Mouse (Mus musculus): ENCODE measurements at regions not wholly inside any gene's neighbourhood (a gene's known extent, or its start where the extent isn't known, plus 50 kb on each side); places are given as distances from the start of the nearest gene placed in this dataset.

DNA sequence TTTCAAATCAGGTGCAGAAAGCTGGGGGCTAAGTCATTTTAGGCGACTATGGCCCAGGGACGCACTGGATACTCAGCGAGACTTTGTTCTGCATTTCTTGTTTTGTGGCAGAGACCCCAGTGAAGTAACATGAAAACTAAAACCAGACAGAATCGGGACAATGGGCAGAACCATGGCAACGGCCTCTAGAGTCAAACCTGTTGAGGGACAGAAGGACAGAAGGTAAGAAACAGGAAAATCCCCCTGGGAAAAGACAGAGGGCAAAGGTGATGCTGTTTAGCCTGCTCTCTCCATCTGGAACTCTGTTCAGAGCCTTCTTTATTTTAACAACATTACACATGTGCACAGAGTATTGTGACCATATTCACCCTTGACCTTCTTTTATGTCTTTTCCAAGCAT is 92.1 kb upstream of the Ptbp2 start:
- Histone ChIP-seq H3K4me3 (no peak overlapping the region), H3K4me2 (ENCODE audit: low read depth) (no peak overlapping the region), H3ac (ENCODE audit: control insufficient read depth, insufficient read length) (no peak overlapping the region), H3K79me2 (ENCODE audit: control insufficient read depth, insufficient read depth) (no peaks in the 10 kb centered on the region), H3K36me3 (ENCODE audit: control insufficient read depth, insufficient read depth) (no peaks in the 10 kb centered on the region), H3K27me3 (ENCODE audit: control insufficient read depth, insufficient read depth, insufficient read length) (no peaks in the 10 kb centered on the region)
- TF ChIP-seq USF1 (IDR thresholded peaks at IDR 0.05; ENCODE audit: low read depth) (no peak), E2F4 (IDR thresholded peaks at IDR 0.05; ENCODE audit: insufficient read depth) (no peak), MYOD1 (IDR thresholded peaks at IDR 0.05; ENCODE audit: control insufficient read depth in 1 of 3, insufficient read length in 2 of 3, low read depth in 2 of 3) (no peak), MAX (IDR thresholded peaks at IDR 0.05; ENCODE audit: low read depth) (no peak), POLR2A (IDR thresholded peaks at IDR 0.05; ENCODE audit: insufficient read length, low read depth) (no peak), SRF (IDR thresholded peaks at IDR 0.05; ENCODE audit: control insufficient read depth, insufficient read length, low read depth) (no peak), CEBPB (IDR thresholded peaks at IDR 0.05; ENCODE audit: insufficient read depth, poor library complexity, severe bottlenecking) (no peak), REST (IDR thresholded peaks at IDR 0.05; ENCODE audit: insufficient read depth, insufficient read length) (no peak), MYOG (IDR thresholded peaks at IDR 0.05; ENCODE audit: control insufficient read depth in 1 of 3, insufficient read depth in 1 of 3, insufficient read length in 2 of 3, low read depth in 2 of 3) (no peak), TCF12 (IDR thresholded peaks at IDR 0.05; ENCODE audit: insufficient read depth, poor library complexity, severe bottlenecking) (no peak), POLR2AphosphoS2 (IDR thresholded peaks at IDR 0.05; ENCODE audit: insufficient read length, low read depth) (no peak), TCF3 (IDR thresholded peaks at IDR 0.05; ENCODE audit: insufficient read length, low read depth) (no peak)

DNA sequence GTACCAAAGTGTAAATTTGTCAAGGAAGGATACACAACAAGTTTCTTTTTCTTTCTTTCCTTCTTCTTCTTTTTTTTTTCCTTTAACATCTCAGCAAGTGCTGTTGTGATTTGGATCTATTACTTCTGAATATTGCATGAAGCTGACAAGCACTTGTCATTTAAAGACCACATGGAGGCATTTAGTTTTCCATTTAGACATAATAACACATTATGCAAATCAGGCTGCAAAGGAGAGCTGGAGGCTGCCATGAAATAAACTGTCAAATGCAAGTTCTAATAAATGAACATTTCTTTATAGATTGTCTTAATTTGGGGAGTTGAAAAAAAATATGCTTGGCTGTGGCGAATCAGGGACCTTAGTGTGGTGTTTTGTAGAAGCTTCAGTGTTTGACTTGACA is 90.8 kb upstream of the Ptbp2 start:
- Histone ChIP-seq H3K4me3 (no peak overlapping the region), H3ac (ENCODE audit: control insufficient read depth, insufficient read length) (no peak overlapping the region), H3K27me3 (ENCODE audit: control insufficient read depth, insufficient read depth, insufficient read length) (no peaks in the 10 kb centered on the region), H3K36me3 (ENCODE audit: control insufficient read depth, insufficient read depth) (no peaks in the 10 kb centered on the region), H3K79me2 (ENCODE audit: control insufficient read depth, insufficient read depth) (no peaks in the 10 kb centered on the region), H3K4me2 (ENCODE audit: low read depth) (no peak overlapping the region)
- TF ChIP-seq USF1 (IDR thresholded peaks at IDR 0.05; ENCODE audit: low read depth), result no peak
- no peak for TF ChIP-seq MYOG (IDR thresholded peaks at IDR 0.05; ENCODE audit: control insufficient read depth in 1 of 3, insufficient read depth in 1 of 3, insufficient read length in 2 of 3, low read depth in 2 of 3)
- no peak for TF ChIP-seq POLR2AphosphoS2 (IDR thresholded peaks at IDR 0.05; ENCODE audit: insufficient read length, low read depth)
- TF ChIP-seq MYOD1 (IDR thresholded peaks at IDR 0.05; ENCODE audit: control insufficient read depth in 1 of 3, insufficient read length in 2 of 3, low read depth in 2 of 3), result no peak

DNA sequence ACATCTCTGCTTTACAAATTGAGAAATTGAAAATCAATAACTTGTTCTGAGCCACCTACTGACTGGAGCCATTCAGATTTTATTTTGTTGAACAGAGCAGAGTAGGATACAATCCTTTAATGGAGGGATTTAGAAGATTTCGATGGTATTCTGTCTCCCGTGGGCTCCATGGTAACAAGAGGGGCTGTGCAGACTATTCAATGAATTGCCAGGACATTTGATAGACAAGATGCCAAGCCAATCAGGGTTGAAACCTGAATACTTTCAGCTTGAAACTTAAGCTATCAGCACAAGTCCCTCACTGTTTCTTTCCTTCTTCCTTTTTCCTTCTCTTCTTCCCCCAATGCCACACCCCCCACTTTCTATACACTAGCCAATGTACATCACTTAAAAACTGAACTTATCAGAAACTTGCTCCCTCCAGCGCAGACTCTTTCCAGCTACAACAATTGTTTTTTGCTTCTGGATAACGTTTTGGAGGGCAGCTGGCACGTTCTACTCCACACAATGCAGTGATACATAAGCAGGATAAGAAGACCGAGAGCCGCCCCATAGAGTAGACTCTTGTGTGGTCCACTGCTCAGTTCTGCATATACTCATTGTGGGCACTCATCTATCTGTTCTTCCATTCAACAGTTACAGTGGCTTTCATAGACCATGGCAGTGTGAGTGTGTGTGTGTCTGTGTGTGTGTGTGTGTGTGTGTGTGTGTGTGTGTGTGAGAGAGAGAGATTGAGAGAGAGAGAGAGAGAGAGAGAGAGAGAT is 78.1 kb upstream of the Ptbp2 start:
- H3K4me3 ChIP-seq, result no peak overlapping the region
- TF ChIP-seq TCF12 (IDR thresholded peaks at IDR 0.05; ENCODE audit: insufficient read depth, poor library complexity, severe bottlenecking), result no peak
- TF ChIP-seq POLR2A (IDR thresholded peaks at IDR 0.05; ENCODE audit: insufficient read length, low read depth), result no peak
- H3K27me3 ChIP-seq (ENCODE audit: control insufficient read depth, insufficient read depth, insufficient read length), result no peaks in the 10 kb centered on the region
- H3ac ChIP-seq (ENCODE audit: control insufficient read depth, insufficient read length), result no peak overlapping the region
- H3K4me2 ChIP-seq (ENCODE audit: low read depth), result no peak overlapping the region
- no peaks in the 10 kb centered on the region for H3K36me3 ChIP-seq (ENCODE audit: control insufficient read depth, insufficient read depth)
- H3K79me2 ChIP-seq (ENCODE audit: control insufficient read depth, insufficient read depth), result no peaks in the 10 kb centered on the region
